Mouse (Mus musculus) kidney, adult 2 months (tissue): ENCODE measurements at regions not wholly inside any gene's neighbourhood (a gene's known extent, or its start where the extent isn't known, plus 50 kb on each side); places are given as distances from the start of the nearest gene placed in this dataset.

ENCODE experiments used
- DNase-seq: peaks from one replicate; pipeline ENCODE4 v3.0.0; 2021
- H3K27ac ChIP-seq: fragments of 200-500 bp; 2 replicates; pipeline ENCODE4 v1.5.1; 2012; ENCODE audit warnings: low read depth, low read length, control low read depth, inconsistent platforms; ENCODE audit not compliant: insufficient read depth
- H3K27me3 ChIP-seq: fragments of 200-500 bp; replicated peaks from 2 replicates; pipeline ENCODE4 v1.6.1; 2012; ENCODE audit warnings: mild to moderate bottlenecking, moderate library complexity, low read length, inconsistent platforms; ENCODE audit not compliant: control insufficient read depth, insufficient read depth
- H3K36me3 ChIP-seq: fragments of 200-500 bp; 2 replicates; pipeline ENCODE4 v1.6.1; 2012; ENCODE audit warnings: mild to moderate bottlenecking, moderate library complexity, low read length, inconsistent platforms; ENCODE audit not compliant: control insufficient read depth, insufficient read depth
- H3K4me1 ChIP-seq: fragments of 200-500 bp; 2 replicates; pipeline ENCODE4 v1.6.1; 2011; ENCODE audit warnings: low read length; ENCODE audit not compliant: control insufficient read depth, insufficient read depth
- H3K4me3 ChIP-seq: fragments of 200-500 bp; 2 replicates; pipeline ENCODE4 v1.5.1; 2011; ENCODE audit warnings: mild to moderate bottlenecking, low read depth, low read length, control low read depth; ENCODE audit not compliant: insufficient read depth
- CTCF ChIP-seq: fragments of 200-500 bp; conservative IDR thresholded peaks from 2 replicates; pipeline ENCODE4 v1.5.1; 2011; ENCODE audit warnings: low read depth, mild to moderate bottlenecking, control low read depth, low read length, moderate library complexity, mixed read lengths; ENCODE audit not compliant: insufficient read depth, insufficient read length
- POLR2A ChIP-seq: fragments of 200-500 bp; IDR thresholded peaks from one replicate; pipeline ENCODE4 v1.6.1; 2011; ENCODE audit warnings: low read depth, low read length, control low read depth
- WGBS: fragments of 180-500 bp; shearing (Covaris S2); methylation state at CpG from one replicate; pipeline ENCODE4 v1.1.7; 2018; 5-methylcytosine and 5-hydroxymethylcytosine counted together

- Histone ChIP-seq H3K4me3 (no peak overlapping the region), H3K4me1 (no peaks in the 10 kb centered on the region), H3K27me3 (no peaks in the 10 kb centered on the region), H3K36me3 (no peaks in the 10 kb centered on the region), H3K27ac (no peak overlapping the region)
- 57% methylated on average over 2 of the region's 2 CpGs for WGBS
- no peak for DNase-seq
- TF ChIP-seq CTCF (no peak), POLR2A (no peak)
Measured at GRCm38 (mm10) chr4:10149911-10150310, 724.4 kb upstream of the 2610301B20Rik start.

- Histone ChIP-seq H3K4me1 (no peaks in the 10 kb centered on the region), H3K27me3 (no peaks in the 10 kb centered on the region), H3K27ac (no peak overlapping the region), H3K4me3 (no peak overlapping the region), H3K36me3 (no peaks in the 10 kb centered on the region)
- TF ChIP-seq POLR2A: no peak
- peak; percentile 57 for TF ChIP-seq CTCF
- peak; percentile 38 for DNase-seq
- 6% methylated on average over 2 of the region's 2 CpGs for WGBS
Measured at GRCm38 (mm10) chr4:10150501-10150900, 723.8 kb upstream of the 2610301B20Rik start.

- no peak for DNase-seq
- no peaks in the 10 kb centered on the region for H3K4me1 ChIP-seq
- H3K36me3 ChIP-seq: no peaks in the 10 kb centered on the region
- TF ChIP-seq CTCF: no peak
- no peak for TF ChIP-seq POLR2A
- no peak overlapping the region for H3K27ac ChIP-seq
- WGBS: 89% methylated on average over 5 of the region's 5 CpGs
- H3K4me3 ChIP-seq: no peak overlapping the region
- H3K27me3 ChIP-seq: no peaks in the 10 kb centered on the region
Measured at GRCm38 (mm10) chr4:10155705-10156390, 718.5 kb upstream of the 2610301B20Rik start.

GRCm38 (mm10) chr4:10189896-10190295, 684.4 kb upstream of the 2610301B20Rik start:
- 58% methylated on average over 3 of the region's 3 CpGs for WGBS
- H3K27ac ChIP-seq: no peak overlapping the region
- no peaks in the 10 kb centered on the region for H3K27me3 ChIP-seq
- H3K4me1 ChIP-seq: no peaks in the 10 kb centered on the region
- no peak overlapping the region for H3K4me3 ChIP-seq
- no peak for DNase-seq
- no peaks in the 10 kb centered on the region for H3K36me3 ChIP-seq
- TF ChIP-seq POLR2A (no peak), CTCF (no peak)

- H3K4me3 ChIP-seq: no peak overlapping the region
- no peak overlapping the region for H3K27ac ChIP-seq
- no peak for DNase-seq
- no peaks in the 10 kb centered on the region for H3K4me1 ChIP-seq
- H3K36me3 ChIP-seq: no peaks in the 10 kb centered on the region
- TF ChIP-seq POLR2A (no peak), CTCF (no peak)
- H3K27me3 ChIP-seq: no peaks in the 10 kb centered on the region; the same call in 1 of the 2 replicates
- 96% methylated on average over 1 of the region's 1 CpGs for WGBS
Measured at GRCm38 (mm10) chr4:10197245-10197943, 676.9 kb upstream of the 2610301B20Rik start.

- TF ChIP-seq POLR2A (no peak), CTCF (no peak)
- no peak for DNase-seq
- H3K4me1 ChIP-seq: no peaks in the 10 kb centered on the region
- H3K4me3 ChIP-seq: no peak overlapping the region
- WGBS: 39% methylated on average over 3 of the region's 3 CpGs
- H3K36me3 ChIP-seq: no peaks in the 10 kb centered on the region
- no peak overlapping the region for H3K27ac ChIP-seq
- H3K27me3 ChIP-seq: no peaks in the 10 kb centered on the region; the same call in 1 of the 2 replicates
Measured at GRCm38 (mm10) chr4:10201835-10202234, 672.5 kb upstream of the 2610301B20Rik start.

GRCm38 (mm10) chr4:10204224-10204623, 670.1 kb upstream of the 2610301B20Rik start:
- TF ChIP-seq CTCF: no peak
- TF ChIP-seq POLR2A: no peak
- no peak for DNase-seq
- H3K4me3 ChIP-seq: no peak overlapping the region
- no peaks in the 10 kb centered on the region; the same call in 1 of the 2 replicates for H3K27me3 ChIP-seq
- H3K27ac ChIP-seq: no peak overlapping the region
- 83% methylated on average over 1 of the region's 1 CpGs for WGBS
- H3K36me3 ChIP-seq: no peaks in the 10 kb centered on the region
- H3K4me1 ChIP-seq: no peaks in the 10 kb centered on the region
